Mouse (Mus musculus) Patski (cell line): ENCODE measurements around the gene Rad50. TPM values are rescaled to one million over a fixed set of nuclear protein-coding genes. Genes with fewer than 3 reads are reported as not detected.

Experiments used
- ATAC-seq: fragments of 100-300 bp; one replicate; pipeline ENCODE4 v1.8.0; 2021
- CTCF ChIA-PET: fragments of 350-600 bp; sonication (Branson Sonifier 250); formaldehyde crosslinking; loops from one replicate; lab custom pipeline; 2022; ENCODE audit warnings: inconsistent platforms; lab: Charles Lee
- POLR2A ChIA-PET: fragments of 350-600 bp; sonication (Branson Sonifier 250); formaldehyde crosslinking; loops from one replicate; lab custom pipeline; 2022; ENCODE audit warnings: antibody characterized with exemption, inconsistent platforms; lab: Charles Lee
- DNase-seq: peaks from one replicate; pipeline ENCODE4 v3.0.0-alpha.2; 2011; ENCODE audit warnings: low read depth, low spot score
- H3K27me3 ChIP-seq: fragments of 371-371 bp; one replicate; pipeline ENCODE4 v1.5.1; 2021
- CTCF ChIP-seq: fragments of 100-300 bp; IDR thresholded peaks from one replicate; pipeline ENCODE4 v1.5.1; 2021
- in situ Hi-C: fragments of 300-500 bp; cut with MboI; formaldehyde crosslinking; loops from 3 replicates; pipeline ENCODE4 v1.11.1; 2018; ENCODE audit warnings: low pct_unique_long_range_greater_than_20kb, mixed read lengths
- polyA plus RNA-seq: library from polyadenylated mRNA; unstranded; gene quantifications from one replicate; pipeline ENCODE4 v1.2.3, GENCODE M21; 2021

The Rad50 gene
- polyA plus RNA-seq, 1 experiment from 2014 or later, result 20.9 TPM

- ChIA-PET POLR2A (no interaction called here), CTCF (no interaction called here)
- in situ Hi-C loops, result no loop called here
- DNase-seq (no peak), ATAC-seq (no peak)
- no peaks in the 10 kb centered on the region for H3K27me3 ChIP-seq
- TF ChIP-seq CTCF, result no peak
These were observed 44.1 kb downstream of the Rad50 start for GRCm38 (mm10) chr11:53662794-53663674.

- TF ChIP-seq CTCF, result no peak
- no peak for ATAC-seq
- POLR2A ChIA-PET, result interaction anchor here (0.6 kb wide), 1 partner anchor 11 kb away, joined by 3 read pairs; no protein-coding TSS in a partner anchor
- H3K27me3 ChIP-seq, result no peaks in the 10 kb centered on the region
- CTCF ChIA-PET, result interaction anchor here (1.0 kb wide), 1 partner anchor 11 kb away, joined by 4 read pairs; no protein-coding TSS in a partner anchor
- in situ Hi-C loops, result no loop called here
- no peak for DNase-seq
These were observed 49.3 kb downstream of the Rad50 start for GRCm38 (mm10) chr11:53657828-53658227.

- ChIA-PET POLR2A (no interaction called here), CTCF (interaction anchor here (1.0 kb wide), 1 partner anchor 11 kb away, joined by 4 read pairs; no protein-coding TSS in a partner anchor)
- in situ Hi-C loops, result no loop called here
- ATAC-seq (no peak), DNase-seq (no peak)
- no peaks in the 10 kb centered on the region for H3K27me3 ChIP-seq
- no peak for TF ChIP-seq CTCF
These were observed 49.7 kb downstream of the Rad50 start for GRCm38 (mm10) chr11:53657381-53657780.

GRCm38 (mm10) chr11:53656558-53657202, 50.4 kb downstream of the Rad50 start:
- no peak for ATAC-seq
- H3K27me3 ChIP-seq, result no peaks in the 10 kb centered on the region
- ChIA-PET POLR2A (no interaction called here), CTCF (interaction anchor here (1.0 kb wide), 1 partner anchor 12 kb away, joined by 4 read pairs; no protein-coding TSS in a partner anchor)
- no peak for DNase-seq
- no peak for TF ChIP-seq CTCF
- in situ Hi-C loops, result no loop called here

- in situ Hi-C loops, result no loop called here
- ATAC-seq (no peak), DNase-seq (no peak)
- TF ChIP-seq CTCF, result no peak
- ChIA-PET POLR2A (no interaction called here), CTCF (no interaction called here)
- no peaks in the 10 kb centered on the region for H3K27me3 ChIP-seq
These were observed 52.1 kb downstream of the Rad50 start for GRCm38 (mm10) chr11:53655043-53655442.

GRCm38 (mm10) chr11:53652427-53652826, 54.7 kb downstream of the Rad50 start:
- ChIA-PET CTCF (no interaction called here), POLR2A (interaction anchor here (0.6 kb wide), 1 partner anchor 25 kb away, joined by 3 read pairs; no protein-coding TSS in a partner anchor)
- TF ChIP-seq CTCF, result no peak
- ATAC-seq (no peak), DNase-seq (no peak)
- in situ Hi-C loops, result no loop called here
- no peaks in the 10 kb centered on the region for H3K27me3 ChIP-seq

GRCm38 (mm10) chr11:53651441-53651840, 55.7 kb downstream of the Rad50 start:
- TF ChIP-seq CTCF, result no peak
- in situ Hi-C loops, result no loop called here
- ATAC-seq, result no peak
- H3K27me3 ChIP-seq, result no peaks in the 10 kb centered on the region
- CTCF ChIA-PET, result interaction anchor here (1.2 kb wide), 1 partner anchor 23 kb away, joined by 3 read pairs; no protein-coding TSS in a partner anchor
- DNase-seq, result no peak
- POLR2A ChIA-PET, result no interaction called here

- POLR2A ChIA-PET, result no interaction called here
- DNase-seq (no peak), ATAC-seq (no peak)
- in situ Hi-C loops, result no loop called here
- TF ChIP-seq CTCF, result no peak
- CTCF ChIA-PET, result no interaction called here
- H3K27me3 ChIP-seq, result peaks cover 4% of the 10 kb centered on the region
These were observed 63.1 kb downstream of the Rad50 start for GRCm38 (mm10) chr11:53644017-53644416.

- H3K27me3 ChIP-seq, result peaks cover 4% of the 10 kb centered on the region
- ChIA-PET CTCF (no interaction called here), POLR2A (no interaction called here)
- ATAC-seq, result no peak
- no peak for TF ChIP-seq CTCF
- in situ Hi-C loops, result no loop called here
- no peak for DNase-seq
These were observed 64.3 kb downstream of the Rad50 start for GRCm38 (mm10) chr11:53642744-53643279.

GRCm38 (mm10) chr11:53637803-53638260, 69.3 kb downstream of the Rad50 start:
- no peak for TF ChIP-seq CTCF
- ATAC-seq (no peak), DNase-seq (no peak)
- ChIA-PET CTCF (interaction anchor here (0.7 to 1.8 kb wide), 2 partner anchors 9 to 10 kb away, joined by 3 to 5 read pairs; no protein-coding TSS in a partner anchor), POLR2A (interaction anchor here (0.6 kb wide), 1 partner anchor 78 kb away, joined by 3 read pairs; no protein-coding TSS in a partner anchor)
- peaks cover 8% of the 10 kb centered on the region for H3K27me3 ChIP-seq
- in situ Hi-C loops, result no loop called here
